Mouse (Mus musculus): Measurements from ENCODE around the gene Gm2174. TPM values are rescaled to one million over a fixed set of nuclear protein-coding genes. Genes with fewer than 3 reads are reported as not detected.

The Gm2174 gene
- total RNA-seq, 2 experiments from 2014 or later = not detected

DNA sequence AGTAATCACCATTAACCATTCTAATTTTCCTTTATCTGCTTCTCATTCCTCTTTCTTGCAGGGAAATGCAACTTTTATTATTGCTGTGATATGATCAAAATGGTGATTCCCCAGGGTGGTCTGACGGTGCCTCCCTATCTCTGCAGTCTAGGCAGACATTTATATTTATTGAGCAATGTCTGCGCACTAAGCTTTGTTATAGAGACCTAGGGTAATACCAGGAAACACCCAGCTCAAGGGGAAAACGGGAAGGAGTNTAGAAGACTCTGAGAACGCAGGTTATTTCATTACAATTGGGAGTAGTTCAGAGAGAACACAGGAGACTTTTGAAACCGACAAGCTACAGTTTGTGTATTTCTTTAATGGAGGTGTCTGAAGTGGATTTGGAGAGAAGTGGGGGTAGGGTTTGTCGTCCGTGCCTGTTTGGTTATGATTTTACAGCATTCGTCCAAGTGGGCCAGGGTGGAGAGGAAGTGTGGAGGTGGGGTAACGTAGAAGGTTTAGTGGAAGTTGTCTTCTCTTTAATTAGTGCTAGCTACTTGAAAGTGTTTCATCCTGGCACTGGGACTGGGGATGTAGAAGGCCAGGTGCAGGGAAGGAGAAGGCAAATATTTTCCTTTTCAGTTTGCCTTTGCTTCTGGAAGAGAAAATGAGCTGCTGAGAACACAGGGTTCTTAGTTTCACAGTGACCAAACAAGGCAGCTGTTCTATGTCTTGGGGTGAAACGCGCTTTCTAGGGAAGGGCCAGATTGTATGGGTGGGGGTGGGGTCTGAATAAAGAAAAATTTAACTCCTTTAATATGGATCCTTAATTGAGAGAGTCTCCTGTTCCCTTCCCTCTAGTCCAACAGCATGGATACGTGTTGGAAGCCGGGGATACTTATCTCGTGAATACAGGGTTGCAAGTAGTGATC lies 14.5 kb downstream of the Gm2174 start:
- H3K4me3 ChIP-seq = no peak overlapping the region
- TF ChIP-seq CTCF (conservative IDR thresholded peaks at IDR 0.05) = no peak
- peak overlapping the region; percentile 39; the same call in 1 of the 2 replicates for H3K27ac ChIP-seq
- no peak for DNase-seq (ENCODE audit: low spot score in 2 of 2)

DNA sequence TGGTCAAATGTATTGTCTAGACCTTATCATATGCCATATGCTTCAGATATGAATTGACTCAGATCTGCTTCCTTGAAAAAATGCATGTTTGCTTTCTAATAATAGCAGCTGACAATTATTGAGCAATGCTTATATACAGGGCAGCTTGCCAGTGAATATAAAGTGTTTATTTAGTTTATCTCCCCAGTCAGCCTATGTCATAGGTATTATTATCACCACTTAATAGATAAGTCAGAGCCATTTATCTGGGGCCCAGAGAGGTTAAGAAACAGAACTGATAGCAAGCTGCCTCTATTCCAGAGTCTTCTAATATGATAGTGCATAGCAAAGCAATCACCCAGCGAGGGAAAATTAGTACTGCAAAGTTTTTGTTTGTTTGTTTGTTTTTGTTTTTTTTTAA lies 17.1 kb downstream of the Gm2174 start:
- DNase-seq (ENCODE audit: low spot score in 2 of 2) = no peak
- Histone ChIP-seq H3K4me3 (no peak overlapping the region), H3K27ac (no peak overlapping the region)
- TF ChIP-seq CTCF (conservative IDR thresholded peaks at IDR 0.05) = no peak

DNA sequence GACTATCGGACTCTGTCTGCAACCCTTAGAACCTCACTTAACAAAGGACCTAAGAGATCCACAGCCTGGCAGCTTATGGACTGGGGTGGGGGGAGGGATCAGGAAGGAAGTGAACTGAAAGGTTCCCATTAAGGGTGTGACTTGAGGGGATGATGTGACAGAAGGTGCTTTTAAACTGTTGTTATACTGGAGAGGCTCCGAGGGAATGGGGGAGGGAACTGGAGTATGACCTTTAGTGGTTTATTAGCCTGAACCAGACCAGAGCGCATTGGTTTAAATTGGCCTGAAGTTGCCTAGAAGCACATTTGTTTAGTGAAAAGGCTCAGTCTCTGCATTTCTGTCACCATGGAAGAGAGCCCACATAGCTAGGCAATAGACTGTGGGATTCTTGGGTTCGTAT lies 19.9 kb downstream of the Gm2174 start:
- DNase-seq (ENCODE audit: low spot score in 2 of 2) = no peak
- Histone ChIP-seq H3K27ac (no peak overlapping the region), H3K4me3 (no peak overlapping the region)
- no peak for TF ChIP-seq CTCF (conservative IDR thresholded peaks at IDR 0.05)

GRCm38 (mm10) chrX:56468422-56468821 lies 20.7 kb downstream of the Gm2174 start:
- no peak for TF ChIP-seq CTCF (conservative IDR thresholded peaks at IDR 0.05)
- H3K27ac ChIP-seq = no peak overlapping the region
- no peak for DNase-seq (ENCODE audit: low spot score in 2 of 2)
- no peak overlapping the region for H3K4me3 ChIP-seq

DNA sequence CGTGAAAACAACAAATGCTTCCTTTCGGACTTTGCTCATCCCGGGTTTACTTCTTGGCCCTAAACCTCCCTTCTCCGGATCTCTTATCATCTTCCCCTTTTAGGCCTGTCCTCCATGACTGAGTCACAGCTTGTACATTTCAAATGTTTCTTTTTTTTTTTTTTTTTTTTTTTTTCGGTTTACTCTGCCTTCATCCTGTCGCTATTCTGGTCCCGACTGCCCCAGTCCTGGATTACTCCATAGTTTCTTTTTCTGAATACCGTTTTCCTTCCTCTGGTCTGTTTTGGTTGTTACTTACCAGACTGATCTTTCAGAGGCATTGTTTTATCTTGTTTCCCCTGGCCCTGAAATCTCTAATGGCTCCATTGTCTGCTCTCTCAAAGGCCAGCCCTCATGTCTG lies 26.3 kb downstream of the Gm2174 start:
- DNase-seq (ENCODE audit: low spot score in 2 of 2) = no peak
- TF ChIP-seq CTCF (conservative IDR thresholded peaks at IDR 0.05) = no peak

DNA sequence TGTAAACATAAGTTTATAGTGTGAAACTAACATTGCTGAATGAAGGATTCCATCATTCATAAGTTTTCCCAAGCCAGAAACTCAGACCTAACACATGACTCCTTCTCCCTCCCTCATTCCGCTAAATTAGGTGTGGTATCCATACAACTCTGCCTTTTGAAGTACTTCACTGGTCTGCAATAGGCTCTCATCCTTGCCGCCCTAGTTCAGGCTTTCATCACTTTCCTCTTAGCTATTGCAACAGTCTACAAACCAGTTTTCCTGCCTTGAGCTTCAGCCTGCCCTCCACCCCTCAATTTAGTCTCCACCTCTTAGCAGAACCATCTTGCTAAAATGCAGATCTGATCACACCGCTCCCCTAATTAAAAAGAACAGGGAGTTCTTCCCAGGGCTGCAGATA lies 29.8 kb downstream of the Gm2174 start:
- Histone ChIP-seq H3K27ac (no peak overlapping the region), H3K4me3 (no peak overlapping the region)
- no peak for DNase-seq (ENCODE audit: low spot score in 2 of 2)
- TF ChIP-seq CTCF (conservative IDR thresholded peaks at IDR 0.05) = no peak

More for the DNA sequence above, 26.3 kb downstream of the Gm2174 start:
- no peak overlapping the region for H3K27ac ChIP-seq
- no peak overlapping the region for H3K4me3 ChIP-seq

- Histone ChIP-seq H3K27ac (no peak overlapping the region), H3K4me3 (no peak overlapping the region)
- TF ChIP-seq CTCF (conservative IDR thresholded peaks at IDR 0.05) = no peak
- DNase-seq (ENCODE audit: low spot score in 2 of 2) = no peak
These were observed 34.1 kb downstream of the Gm2174 start for GRCm38 (mm10) chrX:56481906-56482305.

DNA sequence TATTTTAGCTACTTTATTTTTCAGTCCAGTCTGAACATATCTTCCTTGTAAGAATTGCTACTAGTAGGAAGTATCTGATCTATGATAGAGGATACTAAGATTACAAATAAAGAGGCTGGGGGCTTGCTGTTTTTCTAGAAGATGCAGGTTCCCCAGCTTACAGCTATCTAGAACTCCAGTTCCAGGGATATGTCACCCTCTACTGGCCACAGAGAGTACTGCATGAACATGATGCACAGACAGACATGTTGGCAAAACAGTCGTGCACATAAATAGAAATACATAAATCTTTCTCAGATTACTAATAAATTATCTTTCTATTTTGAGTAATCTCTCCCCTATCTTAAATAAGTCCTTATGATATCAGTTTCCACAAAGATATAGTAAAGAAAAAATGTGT lies 42.0 kb downstream of the Gm2174 start:
- peak; percentile 56 to 76 for DNase-seq (ENCODE audit: low spot score in 2 of 2)
- peak; percentile 94 for TF ChIP-seq CTCF (conservative IDR thresholded peaks at IDR 0.05)
- Histone ChIP-seq H3K4me3 (no peak overlapping the region), H3K27ac (no peak overlapping the region)

- no peak for TF ChIP-seq CTCF (conservative IDR thresholded peaks at IDR 0.05)
- peak in 1 of 2 experiments; percentile 5 for DNase-seq (ENCODE audit: low spot score in 2 of 2)
- no peak overlapping the region for H3K27ac ChIP-seq
These were observed 49.5 kb downstream of the Gm2174 start for GRCm38 (mm10) chrX:56497241-56497640.

More at GRCm38 (mm10) chrX:56497241-56497640, 49.5 kb downstream of the Gm2174 start:
- H3K4me3 ChIP-seq = no peak overlapping the region

Other genes starting within 250 kb of the Gm2174 start
- gene Gm773, start 235.1 kb upstream of the Gm2174 start, total RNA-seq (2021) = not detected
- gene Zfp449, start 101.6 kb upstream of the Gm2174 start, total RNA-seq (2021) = 1 to 10 TPM; 3.7 to 4.1 TPM
- gene Smim10l2a, start 73.4 kb upstream of the Gm2174 start, total RNA-seq (2021) = 10 to 100 TPM; 16.3 to 21.3 TPM
- 10 to 100 TPM; 38.3 to 40.7 TPM for gene Ints6l, start 6.9 kb downstream of the Gm2174 start, total RNA-seq (2021)
- not detected for gene Gm10477, start 76.8 kb downstream of the Gm2174 start, total RNA-seq (2021)
- gene Gm648, start 101.6 kb downstream of the Gm2174 start, total RNA-seq (2021) = not detected
- 10 to 100 TPM; 23.9 to 26.3 TPM for gene Mmgt1, start 150.1 kb downstream of the Gm2174 start, total RNA-seq (2021)
- gene Slc9a6, start 161.8 kb downstream of the Gm2174 start, total RNA-seq (2021) = 100 to 1,000 TPM in 1 of 2 experiments, 10 to 100 TPM in 1; 99.8 to 103 TPM

All from layer of hippocampus, adult 2 months (tissue).